Mouse (Mus musculus) T-helper 17 cell (primary cell): ENCODE data around the gene Gch1.

Experiments
- in situ Hi-C, 2 experiments: fragments of 300-600 bp; cut with MboI, MseI; formaldehyde crosslinking; loops; 1 replicate in 1 of 2; 2 replicates in 1 of 2; pipeline ENCODE4 v1.15.1; 2025; ENCODE audit warnings: high pct_unique_total_duplicates in 2 of 2

The Gch1 gene

DNA sequence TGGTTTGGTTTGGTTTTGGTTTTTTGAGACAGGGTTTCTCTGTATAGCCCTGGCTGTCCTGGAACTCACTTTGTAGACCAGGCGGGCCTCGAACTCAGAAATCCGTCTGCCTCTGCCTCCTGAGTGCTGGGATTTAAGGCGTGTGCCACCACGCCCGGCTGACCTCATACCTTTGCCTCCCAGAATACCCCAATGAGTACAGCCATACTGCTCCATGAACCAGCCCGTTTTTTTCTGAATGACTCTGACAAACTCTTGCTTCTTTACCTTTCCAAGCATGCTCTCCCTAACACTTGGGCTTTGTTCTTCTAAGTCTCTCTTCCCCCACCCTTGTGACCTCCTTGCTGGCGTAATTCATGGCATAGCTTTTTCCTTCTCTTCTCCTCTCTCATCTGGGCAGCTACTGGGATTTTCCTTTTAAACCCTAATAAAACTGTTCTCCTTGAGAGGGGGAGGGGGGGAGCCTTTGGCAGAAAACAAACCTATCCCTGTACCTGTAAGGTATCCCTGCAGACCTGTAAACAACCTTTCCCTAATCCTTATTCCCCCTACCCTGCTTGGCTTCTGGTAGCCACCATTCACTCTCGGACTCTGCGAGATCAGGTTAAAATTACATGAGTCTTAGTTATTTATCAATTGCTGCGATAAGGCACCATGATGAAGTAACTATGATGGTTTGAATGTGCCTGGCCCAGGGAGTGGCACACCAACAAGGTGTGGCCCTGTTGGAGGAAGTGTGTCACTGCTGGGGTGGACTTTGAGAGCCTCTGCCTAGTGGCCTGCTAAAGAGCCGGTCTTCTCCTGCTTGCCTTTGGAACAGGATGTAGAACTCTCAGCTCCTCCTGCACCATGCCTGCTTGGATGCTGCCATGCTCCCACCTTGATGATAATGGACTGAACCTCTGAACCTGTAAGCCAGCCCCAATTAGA is 19.6 kb upstream of the Gch1 start:
- in situ Hi-C loops: loop anchor here in 1 of 2 experiments (10.0 kb wide), 1 partner anchor 624 kb away; no protein-coding TSS in a partner anchor

DNA sequence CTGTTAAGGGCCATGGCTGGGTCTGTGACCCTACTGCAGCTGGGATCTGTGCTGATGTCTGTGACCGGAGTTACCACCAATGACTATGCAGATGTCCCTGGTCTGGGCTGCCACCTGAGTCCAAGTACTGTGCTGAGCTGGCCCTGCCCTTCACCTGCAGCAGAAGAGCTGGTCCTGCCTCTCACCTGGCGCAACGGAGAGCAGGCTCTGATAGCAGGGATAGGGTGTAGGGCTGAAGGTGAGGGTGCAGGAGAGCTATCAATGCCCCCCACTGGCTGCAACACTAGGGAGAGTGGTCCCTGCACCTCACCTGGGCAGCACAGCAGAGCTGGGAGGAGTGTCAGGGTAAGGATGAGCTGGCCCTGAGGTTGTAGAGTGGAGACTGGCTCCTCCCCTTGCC is 17.4 kb upstream of the Gch1 start:
- in situ Hi-C loops: loop anchor here in 1 of 2 experiments (10.0 kb wide), 1 partner anchor 622 kb away; no protein-coding TSS in a partner anchor

- in situ Hi-C loops: loop anchor here in 1 of 2 experiments (10.0 kb wide), 1 partner anchor 621 kb away; no protein-coding TSS in a partner anchor
These were observed 16.2 kb upstream of the Gch1 start for GRCm38 (mm10) chr14:47205270-47205972.

GRCm38 (mm10) chr14:47197340-47197739 is 8.1 kb upstream of the Gch1 start:
- in situ Hi-C loops: loop anchor here in 1 of 2 experiments (10.0 kb wide), 1 partner anchor 1883 kb away; the partner anchor contains the start of gene Ero1l

GRCm38 (mm10) chr14:47196711-47197110 is 7.5 kb upstream of the Gch1 start:
- in situ Hi-C loops: loop anchor here in 1 of 2 experiments (10.0 kb wide), 1 partner anchor 1882 kb away; the partner anchor contains the start of gene Ero1l

- in situ Hi-C loops: loop anchor here in 1 of 2 experiments (10.0 kb wide), 1 partner anchor 1879 kb away; the partner anchor contains the start of gene Ero1l
These were observed 4.9 kb upstream of the Gch1 start for GRCm38 (mm10) chr14:47194096-47194495.

DNA sequence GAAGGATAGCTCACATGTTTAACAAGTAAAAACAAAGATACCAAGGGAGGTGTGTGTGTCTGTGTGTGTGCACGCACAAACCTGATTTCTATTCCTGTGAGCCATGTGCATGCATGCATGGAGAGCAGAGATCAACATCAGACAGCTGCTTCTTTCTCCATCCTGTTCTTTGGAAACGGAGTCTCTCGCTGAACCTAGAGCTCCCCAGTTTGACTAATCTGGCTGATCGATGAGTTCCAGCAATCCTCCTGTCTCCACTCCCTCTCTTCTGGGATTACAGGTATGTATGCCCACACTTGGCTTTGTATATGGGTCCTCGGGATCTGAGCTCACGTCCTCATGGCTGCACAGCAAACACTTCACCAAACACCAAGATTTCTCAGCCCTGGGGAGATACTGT is 4.3 kb upstream of the Gch1 start:
- in situ Hi-C loops: loop anchor here in 1 of 2 experiments (10.0 kb wide), 1 partner anchor 1879 kb away; the partner anchor contains the start of gene Ero1l

- in situ Hi-C loops: loop anchor here in 1 of 2 experiments (10.0 kb wide), 1 partner anchor 1877 kb away; the partner anchor contains the start of gene Ero1l
These were observed 2.6 kb upstream of the Gch1 start for GRCm38 (mm10) chr14:47191861-47192260.

DNA sequence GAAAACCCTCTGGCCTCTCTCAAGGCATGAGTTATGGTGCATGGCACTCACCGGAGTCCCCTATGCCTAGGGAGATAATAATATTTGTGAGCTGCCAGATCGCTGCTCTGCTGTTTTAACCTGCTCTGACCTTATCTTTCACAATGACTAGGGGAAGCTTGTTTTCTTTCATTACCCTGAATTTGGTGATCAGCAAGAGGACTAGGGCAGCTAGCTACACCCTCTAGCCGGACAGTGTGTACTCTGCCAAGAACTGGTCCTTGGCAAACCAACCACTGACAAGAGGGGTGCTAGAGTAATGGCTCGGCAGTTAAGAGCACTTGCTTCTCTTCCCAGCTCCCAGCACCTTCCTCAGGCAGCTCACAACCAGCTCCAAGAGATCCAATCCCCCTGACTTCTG is 1.4 kb upstream of the Gch1 start:
- in situ Hi-C loops: loop anchor here in 1 of 2 experiments (10.0 kb wide), 1 partner anchor 1876 kb away; the partner anchor contains the start of gene Ero1l

DNA sequence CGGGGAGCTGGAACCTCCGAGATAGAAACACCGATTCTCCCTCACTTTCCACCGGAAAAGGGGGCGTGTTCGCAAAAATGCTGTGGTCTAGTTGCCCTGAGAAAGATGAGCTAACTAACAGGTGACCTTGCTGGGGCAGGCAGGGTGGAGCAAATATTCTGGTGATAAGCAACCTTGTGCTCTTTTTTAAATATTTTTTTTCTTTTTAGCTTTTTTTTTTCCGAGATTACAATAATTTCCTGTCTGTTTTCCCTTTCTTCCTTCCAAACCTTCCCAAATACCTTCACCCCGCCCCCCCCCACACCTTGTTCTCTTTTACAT is 382 bp upstream of the Gch1 start:
- in situ Hi-C loops: loop anchor here in 1 of 2 experiments (5.0 to 10.0 kb wide), 2 partner anchors 63 to 305 kb away; partner anchors contain the start of gene Samd4

GRCm38 (mm10) chr14:47188475-47188847 is 752 bp downstream of the Gch1 start:
- in situ Hi-C loops: loop anchor here in 1 of 2 experiments (5.0 to 10.0 kb wide), 2 partner anchors 64 to 304 kb away; partner anchors contain the start of gene Samd4

GRCm38 (mm10) chr14:47187666-47188360 is 1.4 kb downstream of the Gch1 start:
- in situ Hi-C loops: loop anchor here in 1 of 2 experiments (5.0 to 10.0 kb wide), 2 partner anchors 64 to 303 kb away; partner anchors contain the start of gene Samd4

DNA sequence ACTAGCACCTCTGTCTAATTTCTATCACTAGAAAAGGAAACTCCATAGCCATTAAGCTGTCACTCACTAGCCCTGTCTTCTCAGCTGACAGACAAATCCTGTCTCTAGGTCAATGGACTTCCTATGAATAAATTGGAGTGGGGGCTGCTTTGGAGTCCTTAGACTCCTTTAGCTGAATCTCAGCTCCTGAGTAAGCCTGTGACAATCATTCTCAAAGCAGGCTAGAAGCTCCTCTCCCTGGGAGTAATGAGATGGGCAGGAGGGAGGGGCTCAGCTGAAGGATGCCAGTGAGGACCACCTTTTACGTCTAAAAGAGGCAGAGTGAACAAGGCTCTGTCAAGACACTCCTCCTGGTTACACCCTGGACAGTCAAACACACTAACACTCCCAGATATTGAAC is 2.0 kb downstream of the Gch1 start:
- in situ Hi-C loops: loop anchor here in 1 of 2 experiments (5.0 to 10.0 kb wide), 2 partner anchors 65 to 302 kb away; partner anchors contain the start of gene Samd4

- in situ Hi-C loops: loop anchor here in 1 of 2 experiments (5.0 to 10.0 kb wide), 2 partner anchors 66 to 302 kb away; partner anchors contain the start of gene Samd4
These were observed 2.7 kb downstream of the Gch1 start for GRCm38 (mm10) chr14:47186561-47186960.

GRCm38 (mm10) chr14:47181497-47182290 is 7.5 kb downstream of the Gch1 start:
- in situ Hi-C loops: loop anchor here in 1 of 2 experiments (10.0 kb wide), 1 partner anchor 297 kb away; the partner anchor contains the start of gene Samd4

GRCm38 (mm10) chr14:47178851-47179250 is 10.4 kb downstream of the Gch1 start:
- in situ Hi-C loops: loop anchor here in 1 of 2 experiments (10.0 kb wide), 1 partner anchor 526 kb away; no protein-coding TSS in a partner anchor

DNA sequence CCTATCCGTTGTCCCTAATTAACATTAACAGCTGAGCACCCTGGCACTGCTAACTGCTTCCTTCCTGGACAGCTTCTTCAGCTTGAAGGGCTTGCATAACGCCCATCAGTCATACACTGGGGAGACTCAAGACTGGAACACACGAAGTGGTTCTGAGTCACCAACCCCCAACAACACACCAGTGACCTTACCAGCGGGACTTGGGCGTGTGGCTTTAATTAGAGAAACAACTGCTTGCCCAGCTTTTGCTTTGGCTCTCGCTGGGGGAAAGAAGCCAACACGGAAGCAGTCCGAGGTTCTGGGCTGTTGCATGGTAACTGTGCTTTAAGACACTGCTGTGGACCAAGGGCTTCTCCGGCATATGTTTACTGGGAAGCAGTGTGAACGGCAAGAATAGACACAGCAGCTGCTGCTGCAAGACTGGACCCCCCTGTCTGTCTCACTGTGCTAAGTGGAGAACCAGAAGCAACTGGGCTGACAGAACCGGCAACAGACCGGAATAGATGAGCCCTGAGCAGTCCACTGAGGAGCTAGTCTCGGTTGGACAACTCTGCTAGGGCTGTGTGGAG is 11.3 kb downstream of the Gch1 start:
- in situ Hi-C loops: loop anchor here in 1 of 2 experiments (10.0 kb wide), 1 partner anchor 527 kb away; no protein-coding TSS in a partner anchor

- in situ Hi-C loops: loop anchor here in 1 of 2 experiments (10.0 kb wide), 1 partner anchor 529 kb away; no protein-coding TSS in a partner anchor
These were observed 13.0 kb downstream of the Gch1 start for GRCm38 (mm10) chr14:47176226-47176625.

- in situ Hi-C loops: loop anchor here in 1 of 2 experiments (10.0 kb wide), 1 partner anchor 530 kb away; no protein-coding TSS in a partner anchor
These were observed 14.1 kb downstream of the Gch1 start for GRCm38 (mm10) chr14:47175136-47175535.
